Mouse (Mus musculus): ENCODE measurements around the gene Zmynd12. TPM values are rescaled to one million over a fixed set of nuclear protein-coding genes. Genes with fewer than 3 reads are reported as not detected.

Gene Zmynd12
- total RNA-seq (2023), result 0.38 TPM

GRCm38 (mm10) chr4:119422294-119422964 is at the start of gene Zmynd12, which contains the start of gene Ppcs:
Gene Zmynd12, plus strand, starts transcription at chr4:119422814.
Gene Ppcs, minus strand, starts transcription at chr4:119422420.

GRCm38 (mm10) chr4:119415072-119415753 is 7.4 kb upstream of the Zmynd12 start, which contains the start of gene Ccdc30:
Gene Ccdc30, minus strand, starts transcription at chr4:119415521.

GRCm38 (mm10) chr4:119492291-119492932 is 69.8 kb downstream of the Zmynd12 start, which contains the start of gene Rimkla:
Gene Rimkla, minus strand, starts transcription at chr4:119492628.

Other genes starting within 250 kb of the Zmynd12 start
- gene Zfp691, start 248.6 kb upstream of the Zmynd12 start, total RNA-seq (2023), result 4.4 TPM
- gene Ermap, start 232.8 kb upstream of the Zmynd12 start, total RNA-seq (2023), result 3.5 TPM
- gene Svbp, start 227.5 kb upstream of the Zmynd12 start, total RNA-seq (2023), result 16.6 TPM
- gene Tmem269, start 204.6 kb upstream of the Zmynd12 start, total RNA-seq (2023), result not detected
- 8.1 TPM for gene AU022252, start 190.1 kb upstream of the Zmynd12 start, total RNA-seq (2023)
- gene P3h1, start 189.9 kb upstream of the Zmynd12 start, total RNA-seq (2023), result 3.7 TPM
- not detected for gene Cldn19, start 167.4 kb upstream of the Zmynd12 start, total RNA-seq (2023)
- 337 TPM for gene Ybx1, start 128.2 kb upstream of the Zmynd12 start, total RNA-seq (2023)
- 22.0 TPM for gene Ppih, start 102.3 kb upstream of the Zmynd12 start, total RNA-seq (2023)
- 4.3 TPM for gene Ccdc30, start 7.3 kb upstream of the Zmynd12 start, total RNA-seq (2023)
- 7.0 TPM for gene Ppcs, start 394 bp upstream of the Zmynd12 start, total RNA-seq (2023)
- gene Rimkla, start 69.8 kb downstream of the Zmynd12 start, total RNA-seq (2023), result 2.1 TPM
- gene Foxj3, start 114.2 kb downstream of the Zmynd12 start, total RNA-seq (2023), result 95.7 TPM
- gene Frg2f1, start 116.7 kb downstream of the Zmynd12 start, total RNA-seq (2023), result 8.5 TPM
- 3.2 TPM for gene Guca2a, start 214.9 kb downstream of the Zmynd12 start, total RNA-seq (2023)
- not detected for gene Guca2b, start 236.1 kb downstream of the Zmynd12 start, total RNA-seq (2023)

Measured in CD4-positive naive resting alpha-beta T cell, adult 76 days (primary cell).